Mouse (Mus musculus) limb, embryonic 15.5 days (tissue): Measurements from ENCODE around the gene Camk2g. TPM values are rescaled to one million over a fixed set of nuclear protein-coding genes. Genes with fewer than 3 reads are reported as not detected.
A peak's percentile ranks its signal among the peaks of the same experiment; 100 is the strongest.

Experiments
- ATAC-seq: fragments of 200-750 bp; cut with Nextera tagmentation; 2 replicates; pipeline ENCODE4 v1.8.0; 2017; ENCODE audit warnings: low read depth, moderate TSS enrichment; ENCODE audit not compliant: insufficient number of reproducible peaks, low FRiP score, low TSS enrichment
- H3K27ac ChIP-seq: fragments of 300-500 bp; sonication (generic); 2 replicates; pipeline ENCODE4 v1.5.1; 2015; ENCODE audit warnings: moderate library complexity, mild to moderate bottlenecking, inconsistent platforms
- H3K27me3 ChIP-seq: fragments of 300-500 bp; sonication (generic); 2 replicates; pipeline ENCODE4 v1.6.1; 2015; ENCODE audit warnings: inconsistent platforms
- H3K36me3 ChIP-seq: fragments of 300-500 bp; sonication (generic); 2 replicates; pipeline ENCODE4 v1.6.1; 2015; ENCODE audit warnings: inconsistent platforms
- H3K4me1 ChIP-seq: fragments of 300-500 bp; sonication (generic); 2 replicates; pipeline ENCODE4 v1.6.1; 2015; ENCODE audit warnings: inconsistent platforms
- H3K4me2 ChIP-seq: fragments of 300-500 bp; sonication (generic); 2 replicates; pipeline ENCODE4 v1.6.1; 2015; ENCODE audit warnings: mild to moderate bottlenecking, inconsistent platforms
- H3K4me3 ChIP-seq: fragments of 300-500 bp; sonication (generic); 2 replicates; pipeline ENCODE4 v1.5.1; 2015; ENCODE audit warnings: mild to moderate bottlenecking, inconsistent platforms
- H3K9ac ChIP-seq: fragments of 300-500 bp; sonication (generic); 2 replicates; pipeline ENCODE4 v1.6.1; 2015; ENCODE audit warnings: inconsistent platforms
- H3K9me3 ChIP-seq: fragments of 300-500 bp; sonication (generic); 2 replicates; pipeline ENCODE4 v1.6.1; 2016; ENCODE audit warnings: inconsistent platforms
- WGBS: fragments of 180-500 bp; shearing (Covaris S2); methylation state at CpG from one replicate; pipeline ENCODE4 v1.1.7; 2015; 5-methylcytosine and 5-hydroxymethylcytosine counted together
- polyA plus RNA-seq: library from polyadenylated mRNA; unstranded; fragments of >200 nt; fragmentation: Nextera tagmentation; extraction: Ambion mirVana; gene quantifications from 2 replicates; pipeline ENCODE4 v1.2.1, GENCODE M21; 2015

Gene Camk2g
- polyA plus RNA-seq, 1 experiment from 2014 or later, result 44.4 TPM

DNA sequence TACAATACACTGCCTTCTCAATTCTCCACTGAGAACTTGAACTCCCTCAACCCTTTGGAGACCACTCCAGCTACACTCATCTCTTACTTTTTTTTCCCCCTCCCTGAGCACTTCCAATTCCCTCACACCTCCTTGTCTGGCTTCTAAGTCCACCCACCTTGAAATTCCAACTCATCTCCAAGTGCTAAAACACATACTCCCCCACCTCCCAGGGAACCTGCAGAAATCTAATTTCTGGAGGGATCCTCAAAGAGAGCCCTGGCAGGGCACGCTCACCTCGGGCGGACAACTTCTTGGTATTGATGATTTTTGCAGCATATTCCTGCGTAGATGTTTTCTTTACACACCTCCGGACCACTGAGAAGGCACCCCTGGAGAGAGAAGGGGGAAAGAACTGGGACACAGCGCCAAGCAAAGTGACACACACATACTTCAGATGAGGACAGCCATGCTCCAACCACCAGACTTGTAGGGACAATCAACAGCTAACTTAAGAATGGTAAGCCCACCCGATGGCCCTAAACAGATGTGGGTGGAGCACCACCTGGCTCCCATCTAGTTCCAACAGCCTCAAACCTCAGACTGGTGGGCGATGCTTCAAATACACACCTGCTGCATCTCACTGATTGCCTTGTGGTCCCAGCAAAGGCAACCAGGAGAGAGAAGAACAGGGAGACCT is 1.5 kb downstream of the Camk2g start:
- no peak for ATAC-seq
- peaks cover 41% of the 10 kb centered on the region for H3K36me3 ChIP-seq
- 0 out of 2 replicates have a peak overlapping the region, but pooled peaks have one; percentile 7 for H3K27ac ChIP-seq
- peak overlapping the region; percentile 86 for H3K4me3 ChIP-seq
- H3K9ac ChIP-seq, result peak overlapping the region; percentile 70; the same call in 1 of the 2 replicates
- WGBS, result 63% methylated on average over 8 of the region's 8 CpGs
- peaks cover 34% of the 10 kb centered on the region for H3K4me1 ChIP-seq
- no peaks in the 10 kb centered on the region for H3K27me3 ChIP-seq
- no peaks in the 10 kb centered on the region for H3K9me3 ChIP-seq
- peak overlapping the region; percentile 91 for H3K4me2 ChIP-seq

DNA sequence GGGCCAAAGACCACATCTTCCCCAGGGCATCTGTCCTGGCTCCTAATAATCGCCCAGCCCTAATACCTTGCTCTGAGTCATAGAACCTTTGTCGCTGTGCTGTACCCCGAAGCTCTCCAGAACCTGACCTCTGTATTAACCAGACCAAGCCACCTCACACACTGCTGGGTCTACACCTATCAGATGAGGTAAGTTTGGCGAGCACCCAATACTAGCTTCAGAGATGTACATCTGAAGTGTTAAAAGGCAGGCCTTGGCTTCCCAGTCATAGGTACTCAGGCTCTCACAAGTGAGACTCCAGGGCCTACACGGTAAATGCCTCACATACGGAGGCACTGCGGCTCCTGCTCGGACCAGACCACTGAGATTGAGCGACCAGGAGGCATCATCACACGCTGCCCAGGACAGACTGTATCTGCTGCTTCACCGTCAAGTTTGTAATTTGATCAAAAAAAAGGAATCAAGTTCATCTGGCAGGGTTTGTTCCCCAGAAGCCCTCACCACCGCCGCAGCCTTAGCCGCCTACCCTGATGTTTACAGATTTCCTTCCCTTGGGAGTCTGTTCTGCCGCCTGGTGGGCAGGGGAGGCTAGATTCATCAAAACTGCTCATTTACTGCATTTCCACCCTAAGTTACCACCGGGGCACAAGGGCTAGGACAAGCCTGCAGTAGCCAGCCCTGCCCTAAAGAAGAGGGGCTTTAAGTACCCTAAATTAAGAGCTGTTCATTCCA is 2.2 kb downstream of the Camk2g start:
- Histone ChIP-seq H3K9me3 (no peaks in the 10 kb centered on the region), H3K27me3 (no peaks in the 10 kb centered on the region), H3K4me2 (no peak overlapping the region), H3K4me1 (peaks cover 39% of the 10 kb centered on the region), H3K27ac (no peak overlapping the region), H3K9ac (no peak overlapping the region), H3K36me3 (peaks cover 46% of the 10 kb centered on the region), H3K4me3 (0 out of 2 replicates have a peak overlapping the region, but pooled peaks have one; percentile 86)
- no peak for ATAC-seq
- 75% methylated on average over 16 of the region's 16 CpGs for WGBS

DNA sequence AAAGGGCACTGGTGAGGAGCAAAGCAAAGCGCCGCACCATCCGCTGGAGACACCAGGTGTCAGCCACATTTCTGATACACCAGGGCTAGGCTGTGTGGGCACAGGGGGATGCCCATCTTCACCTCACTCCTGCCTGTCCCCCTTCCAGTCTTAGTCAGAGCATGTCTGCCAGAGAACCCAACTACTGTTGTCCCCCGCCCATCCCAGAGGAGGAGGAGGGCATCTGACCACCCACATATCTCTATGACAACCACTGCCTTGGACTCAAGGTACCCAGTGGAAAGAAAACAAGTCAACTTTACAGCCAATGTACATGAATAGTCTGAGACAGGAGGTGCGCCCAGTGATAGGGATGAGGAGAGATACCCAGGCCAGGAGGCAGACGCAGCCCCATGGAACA is 2.9 kb downstream of the Camk2g start:
- Histone ChIP-seq H3K4me2 (no peak overlapping the region), H3K4me3 (no peak overlapping the region), H3K9me3 (no peaks in the 10 kb centered on the region), H3K27ac (no peak overlapping the region), H3K27me3 (no peaks in the 10 kb centered on the region), H3K9ac (no peak overlapping the region), H3K4me1 (peaks cover 45% of the 10 kb centered on the region), H3K36me3 (peaks cover 53% of the 10 kb centered on the region)
- no peak for ATAC-seq
- WGBS, result 96% methylated on average over 6 of the region's 6 CpGs

DNA sequence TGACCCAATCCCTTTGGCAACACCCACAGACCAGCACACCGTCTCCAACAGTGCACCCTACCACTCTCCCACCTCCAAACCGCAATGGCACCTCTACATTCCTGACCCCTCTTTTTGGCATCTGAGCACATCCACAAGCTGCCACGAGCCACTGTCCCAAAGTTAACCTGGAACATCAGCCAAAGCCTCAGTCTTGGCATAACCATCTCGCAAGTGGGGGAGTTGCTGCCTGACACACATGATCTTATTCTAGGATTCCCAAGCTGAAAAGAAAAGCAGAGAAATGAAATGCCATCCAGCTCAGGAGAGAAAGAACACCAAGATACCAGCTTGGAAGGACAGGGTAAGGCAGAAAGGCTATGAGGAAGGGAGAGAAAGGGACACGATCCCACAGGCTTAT is 3.4 kb downstream of the Camk2g start:
- H3K4me1 ChIP-seq, result peaks cover 45% of the 10 kb centered on the region
- no peak overlapping the region for H3K9ac ChIP-seq
- no peak overlapping the region for H3K4me2 ChIP-seq
- no peak for ATAC-seq
- no peaks in the 10 kb centered on the region for H3K9me3 ChIP-seq
- 92% methylated on average over 5 of the region's 5 CpGs for WGBS
- no peak overlapping the region for H3K27ac ChIP-seq
- no peaks in the 10 kb centered on the region for H3K27me3 ChIP-seq
- H3K4me3 ChIP-seq, result no peak overlapping the region
- H3K36me3 ChIP-seq, result peaks cover 59% of the 10 kb centered on the region

DNA sequence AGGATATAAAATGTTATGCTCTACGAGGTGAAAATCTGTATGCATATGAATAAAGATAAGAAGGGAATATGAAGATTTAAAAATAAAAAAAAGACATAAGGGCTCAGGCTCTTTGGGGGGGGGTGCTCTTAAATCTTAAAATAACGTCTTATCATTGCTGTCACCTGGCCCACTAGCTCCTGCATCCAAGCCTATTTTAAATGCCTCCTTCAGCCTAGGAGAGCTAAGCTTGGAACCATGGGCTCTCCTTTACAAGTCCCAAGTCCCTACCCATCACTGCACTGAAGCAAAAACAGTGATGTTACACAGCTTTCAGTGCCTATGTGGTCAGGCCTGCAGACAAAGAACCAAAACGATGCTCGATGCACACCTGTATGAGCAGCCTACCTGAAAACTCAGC is 4.3 kb downstream of the Camk2g start:
- ATAC-seq, result no peak
- H3K36me3 ChIP-seq, result peaks cover 67% of the 10 kb centered on the region
- H3K27me3 ChIP-seq, result no peaks in the 10 kb centered on the region
- 88% methylated on average over 4 of the region's 4 CpGs for WGBS
- no peak overlapping the region for H3K4me2 ChIP-seq
- no peak overlapping the region for H3K9ac ChIP-seq
- no peaks in the 10 kb centered on the region for H3K9me3 ChIP-seq
- no peak overlapping the region for H3K4me3 ChIP-seq
- no peak overlapping the region for H3K27ac ChIP-seq
- peaks cover 41% of the 10 kb centered on the region for H3K4me1 ChIP-seq

DNA sequence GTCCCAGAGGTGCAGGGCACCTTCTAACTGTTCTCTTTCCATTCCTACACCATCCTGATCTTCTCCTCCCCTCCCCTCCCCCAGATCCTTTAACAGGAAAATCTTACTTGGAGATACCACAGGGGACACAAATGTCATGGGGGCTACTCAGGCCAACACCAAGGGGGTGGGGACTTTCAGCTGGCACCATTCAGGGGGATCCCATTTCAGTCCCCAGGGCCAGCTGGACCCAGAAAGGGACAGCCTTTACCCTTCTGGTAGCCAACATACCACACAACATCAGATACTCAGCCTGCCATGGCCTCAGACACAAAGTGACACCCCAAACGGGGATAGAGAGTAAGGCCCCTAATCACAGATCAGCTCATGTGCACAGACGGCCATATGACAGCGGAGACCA is 5.7 kb downstream of the Camk2g start:
- Histone ChIP-seq H3K27ac (no peak overlapping the region), H3K27me3 (no peaks in the 10 kb centered on the region), H3K4me2 (no peak overlapping the region), H3K4me1 (peaks cover 40% of the 10 kb centered on the region), H3K36me3 (peaks cover 75% of the 10 kb centered on the region), H3K9ac (no peak overlapping the region), H3K9me3 (no peaks in the 10 kb centered on the region), H3K4me3 (no peak overlapping the region)
- ATAC-seq, result no peak
- WGBS, result 85% methylated on average over 3 of the region's 3 CpGs

DNA sequence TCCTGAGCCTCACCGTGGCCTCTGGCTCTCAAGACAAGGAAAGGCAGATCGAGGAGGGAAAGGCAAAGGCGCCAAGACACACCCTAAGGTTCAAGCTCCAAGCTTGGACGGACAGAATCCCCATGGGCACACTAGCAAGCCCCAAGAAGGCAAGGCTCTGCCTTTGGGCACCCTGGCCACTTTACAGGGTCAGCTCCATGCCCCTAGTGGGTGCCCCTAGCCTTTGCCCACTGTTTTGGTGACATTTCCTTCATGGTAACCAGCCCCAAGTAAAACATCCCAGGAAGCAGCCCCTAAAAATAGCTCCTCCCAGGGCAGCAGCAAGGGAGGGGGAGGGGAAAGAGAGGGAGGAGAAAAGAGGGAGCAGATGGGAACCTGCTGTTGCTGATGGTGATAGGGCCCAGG is 7.3 kb downstream of the Camk2g start:
- H3K4me3 ChIP-seq, result no peak overlapping the region
- no peak for ATAC-seq
- peaks cover 88% of the 10 kb centered on the region for H3K36me3 ChIP-seq
- H3K4me2 ChIP-seq, result no peak overlapping the region
- no peak overlapping the region for H3K9ac ChIP-seq
- H3K27me3 ChIP-seq, result no peaks in the 10 kb centered on the region
- H3K27ac ChIP-seq, result no peak overlapping the region
- no peaks in the 10 kb centered on the region for H3K9me3 ChIP-seq
- WGBS, result 66% methylated on average over 4 of the region's 4 CpGs
- H3K4me1 ChIP-seq, result peaks cover 25% of the 10 kb centered on the region

DNA sequence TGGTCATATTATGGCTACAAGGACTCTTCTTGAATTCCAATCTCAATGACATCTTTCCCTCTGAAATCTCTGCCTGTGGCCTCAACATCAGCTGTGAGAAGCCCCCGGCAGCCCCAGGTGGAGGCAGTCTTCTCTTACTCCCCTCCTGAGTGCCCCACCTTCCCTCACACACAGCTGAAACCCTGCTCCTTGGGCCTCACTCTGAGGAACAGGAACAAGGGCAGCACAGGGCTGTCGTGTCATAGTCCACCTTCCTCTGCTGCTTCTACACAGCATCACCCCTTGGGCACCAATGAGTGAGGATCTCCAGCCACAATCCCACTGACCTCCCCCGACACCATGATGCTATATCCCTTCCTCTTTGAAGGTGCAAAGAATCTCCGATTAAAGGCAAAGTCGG is 7.9 kb downstream of the Camk2g start:
- ATAC-seq, result no peak
- Histone ChIP-seq H3K36me3 (peaks cover 87% of the 10 kb centered on the region), H3K27ac (no peak overlapping the region), H3K9me3 (no peaks in the 10 kb centered on the region), H3K9ac (no peak overlapping the region), H3K4me1 (peaks cover 20% of the 10 kb centered on the region), H3K27me3 (no peaks in the 10 kb centered on the region), H3K4me2 (no peak overlapping the region), H3K4me3 (no peak overlapping the region)
- WGBS, result 77% methylated on average over 5 of the region's 5 CpGs

DNA sequence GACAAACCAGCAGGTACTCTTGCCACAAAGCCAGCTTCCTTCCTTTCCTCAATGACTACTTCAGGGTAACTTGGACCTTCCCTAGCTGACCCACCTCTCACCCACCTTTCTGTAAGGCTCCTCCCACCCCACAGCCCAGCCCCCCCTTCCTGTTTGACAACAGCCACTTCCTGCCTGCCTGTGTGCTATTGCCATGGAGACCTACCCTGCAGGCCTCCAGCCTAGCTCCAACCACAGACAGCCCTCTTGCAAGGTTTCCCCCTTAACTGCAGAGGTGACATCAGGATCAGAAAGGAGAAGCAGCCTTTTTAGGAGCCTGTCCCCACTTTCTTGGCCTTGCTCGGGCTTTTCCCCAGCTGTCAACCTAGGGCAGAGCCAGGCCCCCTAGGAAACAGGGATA is 8.7 kb downstream of the Camk2g start:
- Histone ChIP-seq H3K4me2 (no peak overlapping the region), H3K4me1 (peaks cover 20% of the 10 kb centered on the region), H3K4me3 (no peak overlapping the region), H3K27ac (no peak overlapping the region), H3K36me3 (peaks cover 87% of the 10 kb centered on the region), H3K9me3 (no peaks in the 10 kb centered on the region), H3K27me3 (no peaks in the 10 kb centered on the region), H3K9ac (no peak overlapping the region)
- 48% methylated on average over 1 of the region's 1 CpGs for WGBS
- ATAC-seq, result no peak

DNA sequence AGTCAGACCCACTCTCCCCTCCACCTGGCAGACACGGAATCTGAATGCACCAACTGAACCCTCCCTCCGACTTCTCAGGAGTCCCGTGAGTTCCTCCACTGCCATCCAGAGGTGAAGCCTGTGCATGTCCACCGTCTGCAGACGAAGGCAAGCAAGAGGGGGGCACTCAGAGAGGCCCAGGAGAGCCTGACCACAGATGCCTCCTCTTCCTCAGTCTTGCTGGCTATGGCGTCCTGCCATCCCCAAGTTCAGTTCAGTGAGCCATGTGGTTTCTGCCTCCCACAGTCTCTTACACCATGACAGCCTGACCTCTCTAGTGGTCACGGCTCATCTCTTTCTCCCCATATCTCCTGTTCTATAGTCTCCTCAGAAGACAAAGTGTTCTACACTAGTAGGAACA is 9.2 kb downstream of the Camk2g start:
- no peak for ATAC-seq
- no peaks in the 10 kb centered on the region for H3K9me3 ChIP-seq
- H3K27me3 ChIP-seq, result no peaks in the 10 kb centered on the region
- no peak overlapping the region for H3K9ac ChIP-seq
- H3K36me3 ChIP-seq, result peaks cover 82% of the 10 kb centered on the region
- no peak overlapping the region for H3K4me3 ChIP-seq
- H3K4me1 ChIP-seq, result peaks cover 20% of the 10 kb centered on the region
- WGBS, result 84% methylated on average over 7 of the region's 7 CpGs
- H3K27ac ChIP-seq, result no peak overlapping the region
- no peak overlapping the region for H3K4me2 ChIP-seq

DNA sequence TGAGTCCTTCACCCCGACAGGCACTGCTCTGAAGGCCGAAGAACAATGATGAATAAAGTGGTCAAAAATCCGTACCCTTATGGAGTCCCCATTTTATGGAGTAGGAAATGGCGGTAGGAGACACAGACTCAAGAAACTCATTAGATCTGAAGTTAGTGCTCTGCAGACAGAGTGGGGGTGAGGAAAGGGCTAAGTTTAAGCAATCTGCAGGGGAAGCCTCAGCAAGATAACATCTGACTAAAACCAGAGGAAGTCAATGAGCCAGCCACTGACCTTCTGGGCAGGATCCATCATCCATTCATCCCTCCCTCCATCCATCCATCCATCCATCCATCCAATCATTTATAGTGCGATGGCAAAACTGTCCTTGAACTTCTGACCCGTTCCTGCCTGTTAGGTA is 10.4 kb downstream of the Camk2g start:
- Histone ChIP-seq H3K27ac (no peak overlapping the region), H3K4me1 (peaks cover 20% of the 10 kb centered on the region), H3K4me2 (no peak overlapping the region), H3K4me3 (no peak overlapping the region), H3K27me3 (no peaks in the 10 kb centered on the region), H3K9ac (no peak overlapping the region), H3K9me3 (no peaks in the 10 kb centered on the region), H3K36me3 (peaks cover 78% of the 10 kb centered on the region)
- no peak for ATAC-seq
- WGBS, result 87% methylated on average over 6 of the region's 6 CpGs

DNA sequence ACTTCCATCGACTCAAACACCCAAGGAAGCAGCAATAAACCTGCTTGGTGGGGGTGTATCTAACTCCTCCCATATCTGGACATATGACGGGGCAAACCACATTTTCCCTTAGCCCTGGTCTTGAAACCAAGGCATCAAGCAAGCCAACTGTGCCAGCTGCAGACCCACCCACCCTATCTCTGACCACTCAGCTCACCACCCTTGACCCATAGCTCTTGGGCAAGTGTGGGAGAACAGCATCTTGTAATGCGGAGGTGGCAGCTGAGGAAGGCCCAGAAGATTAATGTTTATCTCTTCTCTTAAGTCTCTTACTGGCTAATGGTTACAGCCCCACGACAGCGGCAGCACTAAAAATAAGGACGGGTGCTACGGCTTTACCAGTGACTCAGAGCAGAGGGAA is 11.0 kb downstream of the Camk2g start:
- Histone ChIP-seq H3K36me3 (peaks cover 78% of the 10 kb centered on the region), H3K4me1 (peaks cover 20% of the 10 kb centered on the region), H3K4me3 (no peak overlapping the region), H3K27ac (no peak overlapping the region), H3K9me3 (no peaks in the 10 kb centered on the region), H3K27me3 (no peaks in the 10 kb centered on the region), H3K4me2 (no peak overlapping the region), H3K9ac (no peak overlapping the region)
- WGBS, result 83% methylated on average over 7 of the region's 7 CpGs
- no peak for ATAC-seq
